Mouse (Mus musculus) intestine, embryonic 14.5 days (tissue): Measurements from ENCODE around the gene Atg4b. TPM values are rescaled to one million over a fixed set of nuclear protein-coding genes. Genes with fewer than 3 reads are reported as not detected.

ENCODE experiments used
- ATAC-seq: fragments of 200-750 bp; cut with Nextera tagmentation; replicated peaks from 2 replicates; pipeline ENCODE4 v1.8.0; 2017; ENCODE audit warnings: low read depth, moderate number of reproducible peaks, moderate TSS enrichment, moderate library complexity; ENCODE audit not compliant: low FRiP score, low TSS enrichment
- DNase-seq: peaks from one replicate; pipeline ENCODE4 v3.0.0-alpha.2; 2018; ENCODE audit warnings: low spot score
- H3K27ac ChIP-seq: fragments of 300-500 bp; sonication (generic); 2 replicates; pipeline ENCODE4 v1.5.1; 2014; ENCODE audit warnings: low read depth, mild to moderate bottlenecking, control low read depth
- H3K27me3 ChIP-seq: fragments of 300-500 bp; sonication (generic); replicated peaks from 2 replicates; pipeline ENCODE4 v1.6.1; 2014; ENCODE audit warnings: low read length, control low read depth; ENCODE audit not compliant: control insufficient read depth, insufficient read depth
- H3K36me3 ChIP-seq: fragments of 300-500 bp; sonication (generic); 2 replicates; pipeline ENCODE4 v1.6.1; 2014; ENCODE audit warnings: low read length, control low read depth; ENCODE audit not compliant: control insufficient read depth, insufficient read depth
- H3K4me1 ChIP-seq: fragments of 300-500 bp; sonication (generic); replicated peaks from 2 replicates; pipeline ENCODE4 v1.6.1; 2014; ENCODE audit warnings: low read length, control low read depth, mixed read lengths; ENCODE audit not compliant: control insufficient read depth, insufficient read depth
- H3K4me2 ChIP-seq: fragments of 300-500 bp; sonication (generic); 2 replicates; pipeline ENCODE4 v1.6.1; 2014; ENCODE audit warnings: low read length
- H3K4me3 ChIP-seq: fragments of 300-500 bp; sonication (generic); 2 replicates; pipeline ENCODE4 v1.5.1; 2014; ENCODE audit warnings: low read depth, low read length, control low read depth, mixed read lengths
- H3K9ac ChIP-seq: fragments of 300-500 bp; sonication (generic); 2 replicates; pipeline ENCODE4 v1.6.1; 2014; ENCODE audit warnings: mild to moderate bottlenecking, low read length
- H3K9me3 ChIP-seq: fragments of 300-500 bp; sonication (generic); 2 replicates; pipeline ENCODE4 v1.6.1; 2016; ENCODE audit warnings: low read length, control low read depth; ENCODE audit not compliant: control insufficient read depth
- WGBS: fragments of 180-500 bp; shearing (Covaris S2); extraction: QIAGEN DNeasy Blood & Tissue Kit; methylation state at CpG from one replicate; pipeline ENCODE4 v1.1.7; 2014; 5-methylcytosine and 5-hydroxymethylcytosine counted together
- polyA plus RNA-seq: library from polyadenylated mRNA; unstranded; fragments of >200 nt; fragmentation: Nextera tagmentation; extraction: Ambion mirVana; gene quantifications from 2 replicates; pipeline ENCODE4 v1.2.1, GENCODE M21; 2014

The Atg4b gene
- polyA plus RNA-seq, 1 experiment from 2014 or later = 82.4 TPM

DNA sequence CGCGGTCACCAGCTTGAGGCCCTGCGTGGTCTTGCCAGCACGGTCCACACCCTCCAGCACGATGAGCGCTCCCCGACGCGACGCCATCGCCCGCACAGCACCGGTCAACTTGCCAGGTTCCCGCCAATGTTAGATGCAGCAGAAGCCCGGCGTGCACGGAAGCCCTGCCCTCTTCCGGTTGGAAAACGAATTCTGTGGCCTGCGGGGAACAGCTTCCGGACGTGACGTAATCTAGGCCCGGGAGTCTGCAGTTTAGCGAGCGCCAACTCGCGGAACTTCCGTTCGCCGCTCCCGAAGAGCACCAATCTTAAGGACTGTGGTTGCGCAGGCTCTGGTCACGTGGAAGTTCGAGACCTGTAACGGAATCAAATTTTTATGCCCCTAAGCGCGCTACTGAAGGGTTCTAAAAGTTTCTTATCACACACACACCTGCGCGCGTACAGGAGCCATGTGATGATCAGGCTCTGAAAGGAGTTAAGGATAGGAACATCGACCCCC is 50.5 kb downstream of the Atg4b start, which contains the start of gene Dtymk:
Dtymk (minus strand) TSS at position 194 of the 498 bp plus-strand sequence.
- Histone ChIP-seq H3K27me3 (no peaks in the 10 kb centered on the region), H3K4me3 (peak within 1 kb of the TSS; percentile 63), H3K27ac (peak within 1 kb of the TSS; percentile 84), H3K9me3 (no peaks in the 10 kb centered on the region), H3K9ac (peak within 1 kb of the TSS; percentile 72), H3K4me2 (peak within 1 kb of the TSS; percentile 94), H3K4me1 (peaks cover 18% of the 10 kb centered on the region), H3K36me3 (peaks cover 47% of the 10 kb centered on the region)
- WGBS = under 1% methylated on average over 42 of the region's 42 CpGs
- DNase-seq (peak; percentile 92), ATAC-seq (peak; percentile 63)

DNA sequence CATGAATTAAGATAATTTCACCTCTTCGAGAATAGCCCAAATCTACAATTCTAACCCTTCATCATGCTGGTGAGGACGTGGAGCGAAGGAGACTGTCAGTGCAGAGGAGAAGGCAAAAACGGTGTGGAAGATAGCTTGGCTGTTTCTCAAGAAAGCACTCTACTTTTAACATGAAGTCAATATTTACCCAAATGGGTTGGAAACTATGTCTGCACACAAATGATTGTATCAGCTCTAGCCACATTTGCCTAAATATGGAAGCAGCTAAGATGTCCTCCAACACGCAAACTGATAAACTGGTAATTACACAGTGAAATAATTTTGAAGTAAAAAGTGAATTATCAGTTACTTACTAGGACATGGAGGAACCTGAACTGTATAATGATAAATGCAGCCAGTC is 51.5 kb downstream of the Atg4b start:
- Histone ChIP-seq H3K36me3 (peaks cover 47% of the 10 kb centered on the region), H3K4me1 (peaks cover 18% of the 10 kb centered on the region), H3K27ac (peak overlapping the region; percentile 96), H3K9ac (no peak overlapping the region; the same call in 1 of the 2 replicates), H3K27me3 (no peaks in the 10 kb centered on the region), H3K4me3 (peak overlapping the region; percentile 76), H3K9me3 (no peaks in the 10 kb centered on the region), H3K4me2 (peak overlapping the region; percentile 94)
- ATAC-seq (no peak), DNase-seq (no peak)
- 79% methylated on average over 5 of the region's 5 CpGs for WGBS

DNA sequence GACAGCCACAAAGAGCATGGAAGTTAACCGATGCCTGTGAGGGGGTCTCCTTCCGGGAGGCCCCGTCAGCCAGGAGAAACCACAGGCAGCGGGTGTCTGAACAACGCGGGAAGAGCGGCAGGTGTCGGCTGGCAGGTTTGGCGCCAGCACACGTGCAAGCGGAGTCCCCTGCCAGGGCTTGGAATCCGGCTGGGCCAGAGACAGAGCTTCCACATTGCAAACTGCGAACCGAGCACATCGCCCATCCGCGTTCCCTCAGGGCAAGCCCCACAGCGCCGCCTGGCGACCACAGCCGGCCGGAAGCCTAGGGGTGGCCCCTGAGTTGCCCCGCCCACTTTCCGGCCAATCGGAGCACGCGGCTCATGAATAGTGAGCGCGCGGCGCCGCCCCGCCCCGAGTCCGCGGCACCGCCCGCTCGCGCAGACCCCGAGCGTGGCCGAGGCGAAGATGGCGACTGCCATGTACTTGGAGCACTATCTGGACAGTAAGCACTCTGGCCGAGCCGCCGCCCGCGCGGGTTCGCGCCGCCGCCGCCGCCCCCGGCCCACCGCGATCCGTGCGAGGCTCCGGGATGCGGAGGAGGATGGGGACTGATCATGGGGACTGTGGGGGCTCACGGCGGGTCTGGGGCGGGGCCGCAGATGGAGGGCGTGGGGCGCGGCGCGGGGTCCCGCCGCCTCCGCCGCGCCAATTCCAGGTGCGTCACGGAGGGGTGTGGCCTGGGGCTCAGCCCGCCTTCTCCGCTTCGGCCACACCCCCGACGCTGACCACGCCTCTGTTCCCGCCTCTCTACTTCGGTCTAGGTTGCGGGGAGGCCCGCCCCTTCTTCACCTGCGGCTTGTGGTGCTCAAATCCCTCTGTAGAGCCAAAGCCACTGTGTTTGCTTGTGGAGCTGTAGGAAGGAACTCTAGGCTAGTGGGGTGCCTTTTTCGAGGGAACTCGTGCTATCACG is 52.5 kb downstream of the Atg4b start, which contains the start of gene Ing5:
Ing5 (plus strand) TSS at position 410 of the 952 bp plus-strand sequence.
- Histone ChIP-seq H3K9ac (peak within 1 kb of the TSS; percentile 89), H3K27ac (peak within 1 kb of the TSS; percentile 96), H3K4me1 (peaks cover 18% of the 10 kb centered on the region), H3K4me3 (peak within 1 kb of the TSS; percentile 76), H3K4me2 (peak within 1 kb of the TSS; percentile 94), H3K36me3 (peaks cover 48% of the 10 kb centered on the region), H3K27me3 (no peaks in the 10 kb centered on the region), H3K9me3 (no peaks in the 10 kb centered on the region)
- ATAC-seq (peak; percentile 93), DNase-seq (peak; percentile 100)
- under 1% methylated on average over 86 of the region's 94 CpGs for WGBS

DNA sequence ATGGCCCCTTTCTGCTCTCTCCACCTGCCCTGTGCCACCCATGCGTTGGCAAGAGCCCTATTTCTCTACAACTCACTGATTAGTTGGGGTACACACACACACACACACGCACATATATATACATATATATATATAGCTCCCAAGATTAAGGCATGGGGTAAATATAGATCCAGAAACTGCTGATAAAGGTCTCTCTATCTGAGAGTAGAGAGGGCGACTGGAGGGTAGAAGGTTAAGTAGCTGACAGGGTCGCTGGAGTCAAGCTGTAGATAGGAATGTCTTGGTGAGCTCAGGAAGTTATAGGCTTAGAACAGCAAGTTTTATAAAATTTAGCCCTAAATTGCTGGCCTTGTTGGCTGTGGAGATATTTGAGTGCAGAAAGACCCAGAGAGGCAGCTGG is 53.5 kb downstream of the Atg4b start:
- Histone ChIP-seq H3K4me3 (peak overlapping the region; percentile 76), H3K27me3 (no peaks in the 10 kb centered on the region), H3K27ac (no peak overlapping the region), H3K9me3 (no peaks in the 10 kb centered on the region), H3K4me2 (peak overlapping the region; percentile 69), H3K9ac (peak overlapping the region; percentile 89; the same call in 1 of the 2 replicates), H3K4me1 (peaks cover 18% of the 10 kb centered on the region), H3K36me3 (peaks cover 47% of the 10 kb centered on the region)
- ATAC-seq (no peak), DNase-seq (no peak)
- 77% methylated on average over 4 of the region's 4 CpGs for WGBS

DNA sequence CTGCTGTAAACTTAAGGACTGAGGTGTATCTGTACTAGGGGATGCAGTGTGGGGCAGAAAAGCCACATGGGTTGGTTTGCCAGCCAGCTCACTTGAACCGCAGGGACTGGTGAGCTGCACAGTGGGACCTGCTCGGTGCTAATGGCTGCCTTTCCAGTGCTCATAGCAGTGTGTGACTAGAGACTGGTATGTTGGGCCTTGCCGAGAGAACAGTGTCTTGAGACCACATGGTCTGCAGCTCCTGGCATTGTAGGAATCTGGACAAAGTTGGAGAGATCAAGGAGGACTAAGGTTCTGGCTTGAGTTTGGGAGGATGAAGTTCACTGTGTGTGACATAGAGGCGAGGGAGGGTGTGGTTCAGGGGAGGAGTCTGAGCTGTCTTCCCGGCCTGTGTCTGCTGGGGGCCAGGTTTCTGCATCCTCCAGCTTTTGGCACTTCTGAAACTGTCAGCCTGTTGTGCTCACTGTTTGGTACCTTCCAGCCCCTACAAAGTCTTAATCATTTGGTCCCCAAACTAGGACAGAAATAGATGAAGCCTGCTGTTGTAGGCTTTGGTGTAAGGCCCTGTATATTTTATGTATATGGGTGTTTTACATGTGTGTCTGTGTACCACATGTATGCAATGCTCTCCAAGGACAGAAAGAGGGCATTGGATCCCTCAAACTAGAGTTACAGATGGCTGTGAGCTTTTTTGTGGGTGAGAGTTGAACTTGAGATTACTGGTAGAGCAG is 54.1 kb downstream of the Atg4b start:
- DNase-seq (no peak), ATAC-seq (no peak)
- 72% methylated on average over 5 of the region's 5 CpGs for WGBS
- Histone ChIP-seq H3K27me3 (no peaks in the 10 kb centered on the region), H3K9me3 (no peaks in the 10 kb centered on the region), H3K36me3 (peaks cover 46% of the 10 kb centered on the region), H3K27ac (no peak overlapping the region), H3K9ac (no peak overlapping the region), H3K4me2 (peak overlapping the region; percentile 12; the same call in 1 of the 2 replicates), H3K4me1 (peaks cover 18% of the 10 kb centered on the region), H3K4me3 (no peak overlapping the region)

DNA sequence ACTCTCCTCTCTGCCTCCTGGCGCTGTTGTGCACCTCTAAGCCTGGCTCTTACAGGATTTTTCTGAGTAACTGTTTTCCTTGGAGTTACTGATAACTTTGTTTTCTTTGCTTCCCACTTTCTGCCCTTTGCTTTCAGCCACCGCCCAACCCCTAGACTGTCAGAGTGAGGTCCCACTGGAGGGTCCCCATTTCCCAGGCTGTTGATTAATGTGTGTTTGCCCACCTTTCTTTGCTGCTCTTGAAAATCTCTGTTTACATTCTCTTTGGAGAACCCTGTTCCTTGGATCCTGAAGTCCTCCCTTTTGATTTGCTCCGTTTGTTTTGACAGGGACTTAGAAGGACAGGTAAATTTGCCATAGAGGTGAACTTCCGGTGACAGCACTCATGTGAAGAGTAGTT is 57.6 kb downstream of the Atg4b start:
- peaks cover 73% of the 10 kb centered on the region for H3K36me3 ChIP-seq
- no peaks in the 10 kb centered on the region for H3K9me3 ChIP-seq
- peaks cover 10% of the 10 kb centered on the region; the same call in 1 of the 2 replicates for H3K4me1 ChIP-seq
- H3K27ac ChIP-seq = no peak overlapping the region
- DNase-seq = no peak
- ATAC-seq = no peak
- H3K4me3 ChIP-seq = no peak overlapping the region
- WGBS = 85% methylated on average over 4 of the region's 4 CpGs
- no peak overlapping the region for H3K9ac ChIP-seq
- H3K4me2 ChIP-seq = no peak overlapping the region
- H3K27me3 ChIP-seq = no peaks in the 10 kb centered on the region

DNA sequence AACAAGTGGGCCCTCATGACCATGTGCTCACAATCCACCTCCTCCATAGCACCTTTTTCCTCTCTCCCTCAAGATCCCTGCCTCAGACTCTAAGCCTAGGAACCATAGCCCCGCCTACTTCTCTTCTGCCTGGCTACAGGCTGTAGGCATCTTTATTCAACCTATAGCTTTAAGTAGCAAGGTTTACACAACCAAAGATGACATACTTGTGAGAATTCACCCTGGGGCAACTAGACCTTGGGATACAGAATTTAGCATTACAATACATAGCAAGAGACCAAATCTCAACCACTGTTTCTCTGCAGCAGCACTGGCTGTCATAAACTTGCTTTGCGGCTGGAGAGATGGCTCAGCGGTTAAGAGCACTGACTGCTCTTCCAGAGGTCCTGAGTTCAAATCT is 58.7 kb downstream of the Atg4b start:
- DNase-seq = no peak
- no peak overlapping the region for H3K27ac ChIP-seq
- H3K36me3 ChIP-seq = peaks cover 84% of the 10 kb centered on the region
- no peak overlapping the region for H3K4me3 ChIP-seq
- no peak overlapping the region for H3K9ac ChIP-seq
- no peak overlapping the region for H3K4me2 ChIP-seq
- no peak for ATAC-seq
- H3K27me3 ChIP-seq = no peaks in the 10 kb centered on the region
- 97% methylated on average over 3 of the region's 3 CpGs for WGBS
- no peaks in the 10 kb centered on the region for H3K9me3 ChIP-seq
- H3K4me1 ChIP-seq = peaks cover 3% of the 10 kb centered on the region; the same call in 1 of the 2 replicates

DNA sequence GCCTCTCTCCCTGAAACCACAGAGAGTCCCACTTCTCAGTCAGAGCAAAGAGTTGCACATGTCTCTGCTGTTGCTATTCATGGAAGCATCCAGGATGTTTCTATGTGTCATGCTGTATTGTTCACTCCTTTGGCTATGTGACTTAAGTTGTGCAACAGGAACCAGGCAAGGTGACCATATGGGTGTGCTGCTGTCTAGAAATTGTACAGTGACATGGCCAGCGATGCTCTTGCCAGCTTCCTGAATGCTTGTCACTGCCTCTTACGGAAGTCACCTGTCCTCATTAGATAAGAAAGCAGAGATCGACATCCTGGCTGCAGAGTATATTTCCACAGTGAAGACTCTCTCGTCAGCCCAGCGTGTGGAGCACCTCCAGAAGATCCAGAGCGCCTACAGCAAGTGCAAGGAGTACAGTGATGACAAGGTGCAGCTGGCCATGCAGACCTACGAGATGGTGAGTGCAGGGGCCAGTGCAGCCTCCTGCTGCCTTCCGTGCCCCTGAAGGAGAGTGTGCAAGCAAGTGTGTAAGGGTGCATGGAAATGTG is 60.3 kb downstream of the Atg4b start:
- peaks cover 89% of the 10 kb centered on the region for H3K36me3 ChIP-seq
- WGBS = 89% methylated on average over 8 of the region's 8 CpGs
- no peaks in the 10 kb centered on the region for H3K9me3 ChIP-seq
- H3K9ac ChIP-seq = no peak overlapping the region
- H3K27me3 ChIP-seq = no peaks in the 10 kb centered on the region
- H3K4me2 ChIP-seq = no peak overlapping the region
- H3K27ac ChIP-seq = no peak overlapping the region
- H3K4me1 ChIP-seq = no peaks in the 10 kb centered on the region
- H3K4me3 ChIP-seq = no peak overlapping the region
- no peak for DNase-seq
- no peak for ATAC-seq
